Mouse (Mus musculus) hindbrain, embryonic 13.5 days (tissue): ENCODE measurements around the gene Kmt2d. TPM values are rescaled to one million over a fixed set of nuclear protein-coding genes. Genes with fewer than 3 reads are reported as not detected.

ENCODE experiments used
- ATAC-seq: fragments of 200-750 bp; cut with Nextera tagmentation; 2 replicates; pipeline ENCODE4 v1.8.0; 2017; ENCODE audit warnings: moderate TSS enrichment; ENCODE audit not compliant: low FRiP score
- H3K27ac ChIP-seq: fragments of 300-500 bp; sonication (generic); 2 replicates; pipeline ENCODE4 v1.5.1; 2015; ENCODE audit warnings: inconsistent platforms, mild to moderate bottlenecking, moderate library complexity
- H3K27me3 ChIP-seq: fragments of 300-500 bp; sonication (generic); 2 replicates; pipeline ENCODE4 v1.6.1; 2015; ENCODE audit warnings: mild to moderate bottlenecking, inconsistent platforms
- H3K36me3 ChIP-seq: fragments of 300-500 bp; sonication (generic); 2 replicates; pipeline ENCODE4 v1.6.1; 2015; ENCODE audit warnings: mild to moderate bottlenecking, inconsistent platforms
- H3K4me1 ChIP-seq: fragments of 300-500 bp; sonication (generic); replicated peaks from 2 replicates; pipeline ENCODE4 v1.6.1; 2015; ENCODE audit warnings: inconsistent platforms
- H3K4me2 ChIP-seq: fragments of 300-500 bp; sonication (generic); 2 replicates; pipeline ENCODE4 v1.6.1; 2015; ENCODE audit warnings: inconsistent platforms, mild to moderate bottlenecking, moderate library complexity
- H3K4me3 ChIP-seq: fragments of 300-500 bp; sonication (generic); 2 replicates; pipeline ENCODE4 v1.5.1; 2015; ENCODE audit warnings: mild to moderate bottlenecking, inconsistent platforms
- H3K9ac ChIP-seq: fragments of 300-500 bp; sonication (generic); 2 replicates; pipeline ENCODE4 v1.6.1; 2015; ENCODE audit warnings: mild to moderate bottlenecking, inconsistent platforms
- H3K9me3 ChIP-seq: fragments of 300-500 bp; sonication (generic); 2 replicates; pipeline ENCODE4 v1.6.1; 2016; ENCODE audit warnings: inconsistent platforms
- WGBS: fragments of 180-500 bp; shearing (Covaris S2); methylation state at CpG from one replicate; pipeline ENCODE4 v1.1.7; 2015; 5-methylcytosine and 5-hydroxymethylcytosine counted together
- polyA plus RNA-seq: library from polyadenylated mRNA; unstranded; fragments of >200 nt; fragmentation: Nextera tagmentation; extraction: Ambion mirVana; gene quantifications from 2 replicates; pipeline ENCODE4 v1.2.1, GENCODE M21; 2015

Kmt2d gene
- polyA plus RNA-seq, 1 experiment from 2014 or later = 11.6 TPM

- no peak overlapping the region for H3K4me3 ChIP-seq
- H3K9ac ChIP-seq = no peak overlapping the region
- H3K27me3 ChIP-seq = no peaks in the 10 kb centered on the region
- no peak for ATAC-seq
- H3K27ac ChIP-seq = no peak overlapping the region
- H3K4me2 ChIP-seq = no peak overlapping the region
- H3K36me3 ChIP-seq = peaks cover 68% of the 10 kb centered on the region
- 95% methylated on average over 6 of the region's 6 CpGs for WGBS
- H3K4me1 ChIP-seq = peaks cover 36% of the 10 kb centered on the region
- H3K9me3 ChIP-seq = no peaks in the 10 kb centered on the region
These were observed 6.1 kb downstream of the Kmt2d start for GRCm38 (mm10) chr15:98864951-98865350.

GRCm38 (mm10) chr15:98863451-98863958 is 7.5 kb downstream of the Kmt2d start:
- ATAC-seq = no peak
- Histone ChIP-seq H3K27ac (no peak overlapping the region), H3K9me3 (no peaks in the 10 kb centered on the region), H3K4me1 (peaks cover 22% of the 10 kb centered on the region), H3K4me3 (no peak overlapping the region), H3K4me2 (no peak overlapping the region), H3K9ac (no peak overlapping the region), H3K27me3 (no peaks in the 10 kb centered on the region), H3K36me3 (peaks cover 82% of the 10 kb centered on the region)
- WGBS = 91% methylated on average over 12 of the region's 12 CpGs

GRCm38 (mm10) chr15:98861701-98862410 is 9.1 kb downstream of the Kmt2d start:
- Histone ChIP-seq H3K9me3 (no peaks in the 10 kb centered on the region), H3K4me2 (no peak overlapping the region), H3K4me1 (peaks cover 5% of the 10 kb centered on the region), H3K9ac (no peak overlapping the region), H3K27ac (no peak overlapping the region), H3K36me3 (peaks cover 99% of the 10 kb centered on the region), H3K4me3 (no peak overlapping the region), H3K27me3 (no peaks in the 10 kb centered on the region)
- 90% methylated on average over 21 of the region's 21 CpGs for WGBS
- ATAC-seq = no peak

DNA sequence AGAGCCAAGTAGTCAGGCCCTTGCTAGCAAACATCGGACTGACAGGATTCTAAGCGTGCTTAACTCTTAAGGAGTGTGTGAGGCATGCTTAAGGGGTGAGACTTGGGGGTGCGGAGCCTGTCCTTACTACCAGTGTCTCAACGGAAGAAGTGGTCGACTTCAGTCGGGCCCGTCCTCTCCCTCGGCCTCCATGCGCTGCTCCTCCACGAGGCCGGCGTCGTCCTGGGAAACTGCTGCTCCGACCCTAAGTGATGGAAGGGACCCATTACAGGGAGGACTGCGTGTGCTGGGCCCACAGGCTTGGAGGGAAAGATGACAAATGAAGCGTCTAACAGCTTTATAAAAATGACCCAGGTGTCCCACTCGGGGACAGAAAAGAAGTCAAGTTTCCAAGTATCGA is 10.1 kb downstream of the Kmt2d start:
- Histone ChIP-seq H3K27ac (no peak overlapping the region), H3K9ac (no peak overlapping the region), H3K4me2 (no peak overlapping the region), H3K4me1 (no peaks in the 10 kb centered on the region), H3K36me3 (peaks cover 100% of the 10 kb centered on the region), H3K27me3 (no peaks in the 10 kb centered on the region), H3K4me3 (no peak overlapping the region), H3K9me3 (no peaks in the 10 kb centered on the region)
- ATAC-seq = no peak
- WGBS = 96% methylated on average over 18 of the region's 18 CpGs

DNA sequence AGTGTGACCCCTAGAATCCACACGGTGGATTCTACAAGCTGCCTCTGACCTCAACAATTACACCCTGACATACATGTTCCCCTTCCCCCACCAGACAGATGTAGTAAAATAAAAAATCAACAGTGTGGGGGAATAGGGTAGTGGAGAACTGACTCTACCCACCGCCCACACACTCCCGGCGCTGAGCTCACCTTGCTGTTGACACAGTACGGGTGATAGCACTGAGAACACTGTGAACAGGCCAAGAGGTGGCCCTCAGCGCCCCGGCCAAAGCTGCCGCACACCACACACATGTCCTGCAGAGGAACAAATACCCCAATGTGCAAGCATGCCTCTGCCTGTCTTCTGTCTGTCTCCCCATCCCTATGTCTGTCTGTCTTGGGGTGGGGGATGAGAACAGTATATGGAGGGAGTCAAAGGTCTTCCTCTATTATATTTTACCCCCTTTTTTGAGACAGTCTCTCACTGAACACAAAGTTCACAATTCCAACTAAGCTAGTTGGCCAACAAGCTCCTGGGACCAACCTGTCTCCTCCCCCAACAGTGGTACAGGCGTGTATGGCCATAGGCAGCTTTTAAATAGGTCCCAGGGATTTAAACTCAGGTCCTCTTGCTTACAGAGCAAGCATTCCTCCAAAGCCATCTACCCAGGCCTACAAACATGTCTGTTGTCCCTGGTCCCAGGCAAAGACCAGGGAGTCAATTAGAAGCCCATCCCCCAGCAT is 11.5 kb downstream of the Kmt2d start:
- no peak for ATAC-seq
- H3K27ac ChIP-seq = no peak overlapping the region
- H3K4me3 ChIP-seq = no peak overlapping the region
- no peaks in the 10 kb centered on the region for H3K9me3 ChIP-seq
- no peaks in the 10 kb centered on the region for H3K4me1 ChIP-seq
- no peak overlapping the region for H3K4me2 ChIP-seq
- peaks cover 100% of the 10 kb centered on the region for H3K36me3 ChIP-seq
- 84% methylated on average over 9 of the region's 9 CpGs for WGBS
- H3K9ac ChIP-seq = no peak overlapping the region
- H3K27me3 ChIP-seq = no peaks in the 10 kb centered on the region

DNA sequence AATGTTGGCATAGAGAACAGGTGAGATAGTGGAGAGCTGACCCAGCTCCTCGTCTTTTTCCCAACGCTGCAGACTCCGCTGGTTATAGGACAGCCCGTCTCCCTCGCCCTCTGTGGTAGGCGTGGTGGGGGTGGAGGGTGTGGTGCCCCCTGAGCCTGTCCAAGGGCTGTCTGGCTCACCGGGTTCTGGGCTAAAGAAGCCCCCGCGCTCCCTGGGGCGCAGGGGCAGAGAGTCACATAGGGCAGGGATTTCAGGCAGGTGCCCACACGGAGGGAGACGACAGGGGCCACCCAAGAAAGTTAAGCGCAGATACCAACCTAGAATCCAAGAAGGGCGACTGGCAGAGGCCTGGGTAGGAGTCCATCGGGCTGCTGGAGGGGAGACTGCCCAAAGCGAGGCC is 16.8 kb downstream of the Kmt2d start:
- Histone ChIP-seq H3K36me3 (peaks cover 100% of the 10 kb centered on the region), H3K9me3 (no peaks in the 10 kb centered on the region), H3K4me3 (no peak overlapping the region), H3K9ac (no peak overlapping the region), H3K27me3 (no peaks in the 10 kb centered on the region), H3K4me1 (no peaks in the 10 kb centered on the region), H3K27ac (no peak overlapping the region), H3K4me2 (no peak overlapping the region)
- no peak for ATAC-seq
- WGBS = 95% methylated on average over 16 of the region's 16 CpGs

GRCm38 (mm10) chr15:98853161-98853937 is 17.7 kb downstream of the Kmt2d start:
- 95% methylated on average over 28 of the region's 28 CpGs for WGBS
- ATAC-seq = no peak
- Histone ChIP-seq H3K27me3 (no peaks in the 10 kb centered on the region), H3K4me2 (no peak overlapping the region), H3K36me3 (peaks cover 100% of the 10 kb centered on the region), H3K4me1 (no peaks in the 10 kb centered on the region), H3K9me3 (no peaks in the 10 kb centered on the region), H3K4me3 (no peak overlapping the region), H3K9ac (no peak overlapping the region), H3K27ac (no peak overlapping the region)

DNA sequence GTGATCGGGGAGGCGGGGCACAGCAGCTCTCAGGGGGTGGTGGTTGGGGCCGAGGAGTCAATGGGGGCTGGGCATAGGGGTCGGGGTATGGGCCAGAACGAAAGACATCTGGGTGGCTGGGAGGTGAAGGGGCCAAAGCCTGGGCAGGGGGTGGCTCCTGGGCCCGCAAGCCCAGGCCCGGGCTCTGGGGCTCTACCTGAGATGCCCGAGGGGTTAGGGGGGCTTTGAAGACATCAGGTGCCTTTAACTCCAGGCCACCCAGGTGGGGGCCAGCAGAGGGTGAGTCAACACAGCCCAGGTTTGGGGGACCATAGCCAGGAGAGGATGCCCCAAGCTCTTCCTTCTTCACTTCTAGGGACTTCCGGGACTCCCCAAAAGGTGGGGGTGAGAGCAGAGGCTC is 18.3 kb downstream of the Kmt2d start:
- Histone ChIP-seq H3K36me3 (peaks cover 100% of the 10 kb centered on the region), H3K4me2 (no peak overlapping the region), H3K9me3 (no peaks in the 10 kb centered on the region), H3K4me1 (no peaks in the 10 kb centered on the region), H3K4me3 (no peak overlapping the region), H3K9ac (no peak overlapping the region), H3K27ac (no peak overlapping the region), H3K27me3 (no peaks in the 10 kb centered on the region)
- 89% methylated on average over 9 of the region's 9 CpGs for WGBS
- ATAC-seq = no peak

DNA sequence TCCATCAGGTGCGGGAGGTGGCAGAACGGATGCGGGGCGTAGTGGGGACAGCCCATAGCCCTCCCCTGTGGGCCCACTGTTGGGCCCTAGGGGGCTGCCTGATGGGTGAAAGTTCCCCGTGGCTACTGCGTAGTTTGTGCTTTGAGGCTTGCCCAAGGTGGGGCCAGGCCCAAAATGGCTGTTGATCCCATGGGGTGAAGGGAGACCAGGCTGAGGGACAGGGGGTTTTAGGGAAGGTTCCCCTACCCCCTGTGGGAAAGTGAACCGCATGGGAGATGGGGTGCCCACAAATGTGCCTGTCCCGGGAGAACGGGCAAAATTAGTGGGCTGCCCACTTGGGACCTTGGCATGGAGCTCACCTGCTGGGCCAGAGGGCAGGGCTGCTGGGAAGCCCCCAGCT is 18.9 kb downstream of the Kmt2d start:
- no peak for ATAC-seq
- H3K4me3 ChIP-seq = no peak overlapping the region
- no peaks in the 10 kb centered on the region for H3K27me3 ChIP-seq
- H3K27ac ChIP-seq = no peak overlapping the region
- peaks cover 100% of the 10 kb centered on the region for H3K36me3 ChIP-seq
- WGBS = 95% methylated on average over 9 of the region's 9 CpGs
- H3K4me2 ChIP-seq = no peak overlapping the region
- H3K9me3 ChIP-seq = no peaks in the 10 kb centered on the region
- H3K9ac ChIP-seq = no peak overlapping the region
- no peaks in the 10 kb centered on the region for H3K4me1 ChIP-seq

DNA sequence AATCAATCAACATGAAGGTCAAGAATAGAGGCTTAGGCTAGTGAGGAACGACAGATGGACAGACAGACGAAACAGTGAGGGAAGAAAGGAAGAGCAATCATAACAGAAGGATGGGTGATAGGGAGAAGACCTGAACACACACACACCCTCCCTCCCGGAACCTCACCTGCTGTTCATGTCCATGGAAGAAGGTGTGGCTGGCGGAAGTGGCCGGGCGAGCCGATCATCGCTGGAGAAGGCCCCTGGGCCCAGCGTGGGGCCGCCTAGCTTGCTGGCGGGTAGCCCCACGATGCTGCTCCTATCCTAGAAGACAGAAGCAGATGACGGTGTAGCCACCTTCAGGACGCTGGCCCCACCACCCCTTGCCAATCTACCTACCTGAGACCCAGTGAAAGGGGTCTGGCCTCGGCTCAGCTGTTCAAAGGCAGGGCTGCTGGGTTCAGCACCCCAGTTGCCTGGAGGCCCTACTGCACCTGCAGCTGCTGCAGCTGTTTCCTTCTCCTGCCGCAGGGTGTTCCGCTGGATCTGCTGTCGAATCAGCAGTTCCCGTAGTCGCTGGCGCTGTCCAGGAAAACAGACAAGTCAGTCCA is 19.7 kb downstream of the Kmt2d start:
- Histone ChIP-seq H3K27ac (no peak overlapping the region), H3K9ac (no peak overlapping the region), H3K4me1 (no peaks in the 10 kb centered on the region), H3K4me3 (no peak overlapping the region), H3K27me3 (no peaks in the 10 kb centered on the region), H3K4me2 (no peak overlapping the region), H3K36me3 (peaks cover 100% of the 10 kb centered on the region), H3K9me3 (no peaks in the 10 kb centered on the region)
- no peak for ATAC-seq
- WGBS = 94% methylated on average over 21 of the region's 21 CpGs

DNA sequence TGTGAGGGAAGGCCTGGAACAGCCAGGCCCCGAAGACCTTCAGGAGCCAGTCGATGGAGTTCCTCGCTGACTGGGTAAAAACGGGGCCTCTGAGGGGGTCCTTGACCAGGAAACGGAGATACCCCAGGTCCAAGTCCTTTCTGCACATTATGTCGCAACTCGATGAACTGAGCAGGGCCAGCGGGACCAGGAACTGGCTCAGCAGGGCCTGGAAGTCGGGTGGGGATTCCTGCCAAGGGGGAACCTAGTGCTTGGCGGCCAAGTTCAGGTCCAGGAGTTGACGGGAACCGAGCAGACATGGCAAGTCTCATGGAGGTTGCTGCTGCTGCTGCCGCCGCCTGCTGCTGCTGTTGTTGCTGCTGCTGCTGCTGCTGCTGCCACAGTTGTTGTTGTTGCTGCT is 20.3 kb downstream of the Kmt2d start:
- ATAC-seq = no peak
- no peak overlapping the region for H3K4me2 ChIP-seq
- no peak overlapping the region for H3K27ac ChIP-seq
- no peaks in the 10 kb centered on the region for H3K9me3 ChIP-seq
- H3K27me3 ChIP-seq = no peaks in the 10 kb centered on the region
- no peak overlapping the region for H3K4me3 ChIP-seq
- 92% methylated on average over 14 of the region's 14 CpGs for WGBS
- no peaks in the 10 kb centered on the region for H3K4me1 ChIP-seq
- peaks cover 100% of the 10 kb centered on the region for H3K36me3 ChIP-seq
- H3K9ac ChIP-seq = no peak overlapping the region

GRCm38 (mm10) chr15:98849956-98850600 is 20.9 kb downstream of the Kmt2d start:
- H3K9me3 ChIP-seq = no peaks in the 10 kb centered on the region
- H3K27me3 ChIP-seq = no peaks in the 10 kb centered on the region
- 91% methylated on average over 16 of the region's 16 CpGs for WGBS
- H3K4me2 ChIP-seq = no peak overlapping the region
- H3K27ac ChIP-seq = no peak overlapping the region
- no peaks in the 10 kb centered on the region for H3K4me1 ChIP-seq
- no peak overlapping the region for H3K4me3 ChIP-seq
- peaks cover 100% of the 10 kb centered on the region for H3K36me3 ChIP-seq
- H3K9ac ChIP-seq = no peak overlapping the region
- no peak for ATAC-seq
